Mouse (Mus musculus) bone marrow, adult 2 months (tissue): ENCODE measurements around the gene Pvrig. TPM values are rescaled to one million over a fixed set of nuclear protein-coding genes. Genes with fewer than 3 reads are reported as not detected.
"Not testable (repeated sequence)": the region's sequence is repeated elsewhere in the genome, so short reads cannot be mapped to it uniquely, and the experiment has no call there.

Experiments
- H3K27ac ChIP-seq: fragments of 200-500 bp; 2 replicates; pipeline ENCODE4 v1.5.1; 2012; ENCODE audit warnings: low read depth, mild to moderate bottlenecking, control low read depth, inconsistent platforms, low read length; ENCODE audit not compliant: control insufficient read depth, poor library complexity, insufficient read depth
- H3K4me1 ChIP-seq: fragments of 200-500 bp; 2 replicates; pipeline ENCODE4 v1.6.1; 2011; ENCODE audit warnings: low read length; ENCODE audit not compliant: control insufficient read depth, insufficient read depth
- H3K4me3 ChIP-seq: fragments of 200-500 bp; replicated peaks from 2 replicates; pipeline ENCODE3; 2011; ENCODE audit warnings: mild to moderate bottlenecking, low read depth, low read length, control low read depth; ENCODE audit not compliant: control insufficient read depth
- CTCF ChIP-seq: fragments of 200-500 bp; IDR thresholded peaks from 2 replicates; pipeline ENCODE4 v1.5.1; 2011; ENCODE audit warnings: low read length, control low read depth; ENCODE audit not compliant: control insufficient read depth, insufficient read depth
- POLR2A ChIP-seq: fragments of 200-500 bp; IDR thresholded peaks from 2 replicates; pipeline ENCODE4 v1.6.1; 2011; ENCODE audit warnings: low read depth, mild to moderate bottlenecking, control low read depth, low read length, borderline replicate concordance; ENCODE audit not compliant: control insufficient read depth
- WGBS: fragments of 180-500 bp; shearing (Covaris S2); methylation state at CpG from one replicate; pipeline ENCODE4 v1.1.7; 2018; 5-methylcytosine and 5-hydroxymethylcytosine counted together
- polyA plus RNA-seq: library from polyadenylated mRNA; stranded (reverse); fragments of >200 nt; gene quantifications from 2 replicates; pipeline ENCODE4 v1.2.4, GENCODE M21; 2011; ENCODE audit warnings: low replicate concordance; ENCODE audit not compliant: missing spikeins, insufficient read depth, insufficient read length

Gene Pvrig
- polyA plus RNA-seq = not detected in 2 replicates

GRCm38 (mm10) chr5:138341661-138342060 is at the start of gene Pvrig:
Pvrig (plus strand) TSS chr5:138341961.
- Histone ChIP-seq H3K4me3 (peak within 1 kb of the TSS; percentile 3), H3K27ac (no peak within 1 kb of the TSS), H3K4me1 (no peaks in the 10 kb centered on the region; the same call in 1 of the 2 replicates)
- TF ChIP-seq POLR2A = no peak
- 72% methylated on average over 2 of the region's 2 CpGs for WGBS

GRCm38 (mm10) chr5:138294158-138294557 is 47.6 kb upstream of the Pvrig start:
- TF ChIP-seq CTCF (no peak), POLR2A (no peak)
- no peak overlapping the region for H3K27ac ChIP-seq
- no peaks in the 10 kb centered on the region for H3K4me1 ChIP-seq
- H3K4me3 ChIP-seq = no peak overlapping the region

- TF ChIP-seq POLR2A (no peak), CTCF (no peak)
- Histone ChIP-seq H3K4me3 (no peak overlapping the region), H3K27ac (no peak overlapping the region), H3K4me1 (no peaks in the 10 kb centered on the region; the same call in 1 of the 2 replicates)
- WGBS = 74% methylated on average over 2 of the region's 2 CpGs
These were observed 42.1 kb upstream of the Pvrig start for GRCm38 (mm10) chr5:138299613-138300012.

GRCm38 (mm10) chr5:138312795-138313194 is 29.0 kb upstream of the Pvrig start:
- Histone ChIP-seq H3K4me3 (no peak overlapping the region), H3K27ac (no peak overlapping the region), H3K4me1 (no peaks in the 10 kb centered on the region)
- TF ChIP-seq POLR2A (no peak), CTCF (no peak)
- WGBS = 80% methylated on average over 3 of the region's 3 CpGs

GRCm38 (mm10) chr5:138343216-138343615 is 1.5 kb downstream of the Pvrig start:
- Histone ChIP-seq H3K4me1 (no peaks in the 10 kb centered on the region; the same call in 1 of the 2 replicates), H3K27ac (no peak overlapping the region), H3K4me3 (no peak overlapping the region)
- TF ChIP-seq CTCF (no peak), POLR2A (no peak)
- WGBS = 56% methylated on average over 3 of the region's 3 CpGs

GRCm38 (mm10) chr5:138363208-138363607 is 21.4 kb downstream of the Pvrig start:
- 87% methylated on average over 6 of the region's 7 CpGs for WGBS
- not testable (repeated sequence) for H3K4me1 ChIP-seq, H3K27ac ChIP-seq, H3K4me3 ChIP-seq

GRCm38 (mm10) chr5:138365347-138365746 is 23.6 kb downstream of the Pvrig start:
- WGBS = 85% methylated on average over 10 of the region's 10 CpGs
- not testable (repeated sequence) for H3K4me3 ChIP-seq, H3K27ac ChIP-seq, H3K4me1 ChIP-seq

Other genes starting within 250 kb of the Pvrig start
- 4.3 and 6.5 TPM in 2 replicates for gene Zscan21, start 225.1 kb upstream of the Pvrig start, polyA plus RNA-seq
- gene Zfp113, start 186.2 kb upstream of the Pvrig start, polyA plus RNA-seq = 2.2 and 2.7 TPM in 2 replicates
- gene Cops6, start 180.9 kb upstream of the Pvrig start, polyA plus RNA-seq = 36.0 and 72.4 TPM in 2 replicates
- 24.8 and 37.2 TPM in 2 replicates for gene Ap4m1, start 170.0 kb upstream of the Pvrig start, polyA plus RNA-seq
- gene Mcm7, start 169.5 kb upstream of the Pvrig start, polyA plus RNA-seq = 198 and 236 TPM in 2 replicates
- 13.2 and 31.0 TPM in 2 replicates for gene Taf6, start 154.5 kb upstream of the Pvrig start, polyA plus RNA-seq
- gene Cnpy4, start 154.5 kb upstream of the Pvrig start, polyA plus RNA-seq = 14.1 and 19.6 TPM in 2 replicates
- gene Mblac1, start 147.6 kb upstream of the Pvrig start, polyA plus RNA-seq = 0.99 and 2.3 TPM in 2 replicates
- gene Nxpe5, start 116.1 kb upstream of the Pvrig start, polyA plus RNA-seq = 0.74 TPM in 1 of 2 replicates, not detected in the other
- gene Lamtor4, start 86.5 kb upstream of the Pvrig start, polyA plus RNA-seq = 69.8 and 167 TPM in 2 replicates
- 54.9 and 151 TPM in 2 replicates for gene BC037034, start 77.9 kb upstream of the Pvrig start, polyA plus RNA-seq
- not detected in 2 replicates for gene Gal3st4, start 69.1 kb upstream of the Pvrig start, polyA plus RNA-seq
- 0.25 TPM in 1 of 2 replicates, not detected in the other for gene Gm43720, start 62.0 kb upstream of the Pvrig start, polyA plus RNA-seq
- gene Gpc2, start 62.0 kb upstream of the Pvrig start, polyA plus RNA-seq = 4.0 and 8.4 TPM in 2 replicates
- gene Stag3, start 61.7 kb upstream of the Pvrig start, polyA plus RNA-seq = 12.4 and 13.5 TPM in 2 replicates
- gene Zfp157, start 99.5 kb downstream of the Pvrig start, polyA plus RNA-seq = 2.2 and 8.5 TPM in 2 replicates
- not detected in 2 replicates for gene 1700123K08Rik, start 222.8 kb downstream of the Pvrig start, polyA plus RNA-seq